Mouse (Mus musculus) embryonic facial prominence, embryonic 13.5 days (tissue): Measurements from ENCODE around the gene Arhgef12. TPM values are rescaled to one million over a fixed set of nuclear protein-coding genes. Genes with fewer than 3 reads are reported as not detected.

ENCODE experiments used
- ATAC-seq: fragments of 200-750 bp; cut with Nextera tagmentation; 2 replicates; pipeline ENCODE4 v1.8.0; 2017; ENCODE audit warnings: low read depth; ENCODE audit not compliant: insufficient number of reproducible peaks, insufficient read depth, low FRiP score, low TSS enrichment
- H3K27ac ChIP-seq: fragments of 300-500 bp; sonication (generic); 2 replicates; pipeline ENCODE4 v1.5.1; 2015; ENCODE audit warnings: moderate library complexity, mild to moderate bottlenecking, inconsistent platforms
- H3K27me3 ChIP-seq: fragments of 300-500 bp; sonication (generic); 2 replicates; pipeline ENCODE4 v1.6.1; 2015; ENCODE audit warnings: mild to moderate bottlenecking, inconsistent platforms
- H3K36me3 ChIP-seq: fragments of 300-500 bp; sonication (generic); 2 replicates; pipeline ENCODE4 v1.6.1; 2015; ENCODE audit warnings: mild to moderate bottlenecking, inconsistent platforms
- H3K4me1 ChIP-seq: fragments of 300-500 bp; sonication (generic); 2 replicates; pipeline ENCODE4 v1.6.1; 2015; ENCODE audit warnings: inconsistent platforms
- H3K4me2 ChIP-seq: fragments of 300-500 bp; sonication (generic); 2 replicates; pipeline ENCODE4 v1.6.1; 2015; ENCODE audit warnings: moderate library complexity, mild to moderate bottlenecking, inconsistent platforms
- H3K4me3 ChIP-seq: fragments of 300-500 bp; sonication (generic); 2 replicates; pipeline ENCODE4 v1.5.1; 2015; ENCODE audit warnings: mild to moderate bottlenecking, inconsistent platforms
- H3K9ac ChIP-seq: fragments of 300-500 bp; sonication (generic); 2 replicates; pipeline ENCODE4 v1.6.1; 2015; ENCODE audit warnings: mild to moderate bottlenecking, inconsistent platforms
- H3K9me3 ChIP-seq: fragments of 300-500 bp; sonication (generic); 2 replicates; pipeline ENCODE4 v1.6.1; 2016; ENCODE audit warnings: inconsistent platforms
- WGBS: fragments of 180-500 bp; shearing (Covaris S2); methylation state at CpG from one replicate; pipeline ENCODE4 v1.1.7; 2015; ENCODE audit warnings: mixed read lengths; 5-methylcytosine and 5-hydroxymethylcytosine counted together
- polyA plus RNA-seq: library from polyadenylated mRNA; unstranded; fragments of >200 nt; fragmentation: Nextera tagmentation; extraction: Ambion mirVana; gene quantifications from 2 replicates; pipeline ENCODE4 v1.2.1, GENCODE M21; 2015

Gene Arhgef12
- polyA plus RNA-seq, 1 experiment from 2014 or later: 16.9 TPM

GRCm38 (mm10) chr9:43071176-43071575, 35.9 kb downstream of the Arhgef12 start:
- WGBS: 22% methylated on average over 4 of the region's 4 CpGs
- ATAC-seq: no peak

DNA sequence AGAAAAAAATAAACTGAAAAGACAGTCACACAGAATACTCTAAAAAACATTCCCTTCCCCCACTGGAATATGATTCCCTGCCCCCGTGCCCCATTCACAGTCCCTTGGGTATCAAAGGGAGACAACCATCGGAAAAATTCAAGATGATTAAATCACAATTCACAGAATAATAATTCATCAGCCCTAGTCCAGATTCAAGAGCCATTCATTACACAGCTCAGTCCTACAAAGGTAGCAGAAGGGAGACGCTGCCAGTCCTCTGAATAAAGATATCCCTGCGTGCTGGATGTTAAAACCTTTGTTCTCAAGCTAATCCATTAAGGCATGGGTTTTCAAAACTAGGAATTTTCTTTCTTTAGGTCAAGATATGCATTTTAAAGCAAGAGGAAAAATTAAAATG, 36.5 kb downstream of the Arhgef12 start:
- Histone ChIP-seq H3K4me2 (no peak overlapping the region), H3K27me3 (no peaks in the 10 kb centered on the region), H3K36me3 (no peaks in the 10 kb centered on the region), H3K9me3 (no peaks in the 10 kb centered on the region), H3K27ac (no peak overlapping the region), H3K4me3 (no peak overlapping the region), H3K9ac (no peak overlapping the region), H3K4me1 (peaks cover 42% of the 10 kb centered on the region)
- 36% methylated on average over 4 of the region's 4 CpGs for WGBS
- no peak for ATAC-seq

More at GRCm38 (mm10) chr9:43071176-43071575, 35.9 kb downstream of the Arhgef12 start:
- Histone ChIP-seq H3K27me3 (no peaks in the 10 kb centered on the region), H3K9me3 (no peaks in the 10 kb centered on the region), H3K4me1 (peaks cover 42% of the 10 kb centered on the region), H3K9ac (no peak overlapping the region), H3K27ac (0 out of 2 replicates have a peak overlapping the region, but pooled peaks have one; percentile 33), H3K36me3 (no peaks in the 10 kb centered on the region), H3K4me2 (no peak overlapping the region), H3K4me3 (no peak overlapping the region)

DNA sequence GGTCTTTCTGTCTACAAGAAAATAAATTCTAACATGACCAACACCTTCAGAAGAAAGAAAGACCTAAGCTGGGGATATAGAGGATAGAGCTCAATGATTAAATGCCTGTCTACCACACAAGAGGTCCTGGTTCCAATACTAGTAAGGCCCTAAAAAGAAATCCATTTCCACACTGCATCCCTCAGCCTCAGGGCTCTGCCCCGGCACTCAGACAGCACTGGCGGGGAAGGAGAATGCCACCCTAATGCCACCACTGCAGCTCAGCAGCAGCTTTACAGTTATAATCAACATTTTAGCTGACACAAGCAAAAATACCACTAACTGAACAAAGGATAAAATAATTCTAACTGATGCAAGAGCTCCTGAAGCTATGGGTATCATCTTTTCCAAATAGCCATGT, 36.9 kb downstream of the Arhgef12 start:
- H3K27ac ChIP-seq: no peak overlapping the region
- 35% methylated on average over 2 of the region's 2 CpGs for WGBS

DNA sequence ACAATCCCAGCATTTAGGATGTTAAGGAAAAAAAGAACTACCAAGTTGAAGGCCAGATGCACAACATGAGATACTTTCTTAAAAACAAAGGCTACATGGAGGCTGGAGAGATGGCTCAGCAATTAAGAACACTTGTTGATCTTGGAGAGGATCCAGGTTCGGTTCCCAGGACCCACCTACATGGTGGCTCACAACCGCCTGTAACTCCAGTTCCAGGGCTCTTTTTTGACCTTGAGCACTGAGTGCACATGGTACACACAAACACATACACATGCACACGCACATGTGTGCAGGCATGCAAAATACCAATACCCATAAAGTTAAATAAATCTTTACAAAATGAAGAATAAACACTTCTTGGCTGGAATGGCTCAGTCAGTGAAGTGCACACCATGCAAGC, 39.1 kb downstream of the Arhgef12 start:
- ATAC-seq: no peak
- 85% methylated on average over 3 of the region's 3 CpGs for WGBS
- H3K9ac ChIP-seq: no peak overlapping the region

More for the DNA sequence above, 36.9 kb downstream of the Arhgef12 start:
- no peak overlapping the region for H3K4me2 ChIP-seq
- ATAC-seq: no peak
- no peaks in the 10 kb centered on the region for H3K27me3 ChIP-seq
- H3K4me3 ChIP-seq: no peak overlapping the region
- H3K9me3 ChIP-seq: no peaks in the 10 kb centered on the region
- no peaks in the 10 kb centered on the region for H3K36me3 ChIP-seq
- H3K9ac ChIP-seq: no peak overlapping the region
- H3K4me1 ChIP-seq: peaks cover 43% of the 10 kb centered on the region

GRCm38 (mm10) chr9:43065231-43065630, 41.8 kb downstream of the Arhgef12 start:
- Histone ChIP-seq H3K4me3 (no peak overlapping the region), H3K4me1 (peaks cover 36% of the 10 kb centered on the region), H3K9me3 (no peaks in the 10 kb centered on the region), H3K27ac (no peak overlapping the region), H3K36me3 (no peaks in the 10 kb centered on the region), H3K27me3 (no peaks in the 10 kb centered on the region), H3K4me2 (no peak overlapping the region), H3K9ac (no peak overlapping the region)
- 78% methylated on average over 4 of the region's 4 CpGs for WGBS
- ATAC-seq: no peak

More for the DNA sequence above, 39.1 kb downstream of the Arhgef12 start:
- H3K4me1 ChIP-seq: peaks cover 42% of the 10 kb centered on the region
- no peak overlapping the region for H3K4me3 ChIP-seq
- H3K27ac ChIP-seq: no peak overlapping the region
- H3K4me2 ChIP-seq: no peak overlapping the region
- H3K36me3 ChIP-seq: no peaks in the 10 kb centered on the region
- H3K27me3 ChIP-seq: no peaks in the 10 kb centered on the region
- H3K9me3 ChIP-seq: no peaks in the 10 kb centered on the region

DNA sequence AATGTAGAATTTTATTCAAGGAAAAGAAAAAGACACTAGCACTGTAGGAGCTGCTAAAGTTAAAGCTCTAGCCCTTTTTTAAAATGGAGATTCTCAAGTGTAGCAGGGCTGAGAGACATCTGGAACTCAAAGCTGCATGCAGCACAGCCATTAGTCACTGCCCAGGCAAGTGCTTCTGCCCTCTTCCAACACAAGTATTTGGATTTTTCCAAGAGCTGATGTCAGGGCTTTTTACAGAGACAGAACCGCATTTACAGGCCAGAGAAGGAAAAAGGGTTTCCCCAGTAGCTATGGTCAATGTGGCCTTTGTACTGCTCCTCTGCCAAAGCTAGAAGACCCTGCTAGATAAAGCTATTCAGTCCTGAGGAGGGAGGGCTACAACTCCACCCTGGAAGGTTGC, 45.5 kb downstream of the Arhgef12 start:
- Histone ChIP-seq H3K9ac (no peak overlapping the region), H3K27me3 (no peaks in the 10 kb centered on the region), H3K27ac (no peak overlapping the region), H3K4me2 (no peak overlapping the region), H3K9me3 (no peaks in the 10 kb centered on the region), H3K36me3 (no peaks in the 10 kb centered on the region), H3K4me3 (no peak overlapping the region), H3K4me1 (peaks cover 22% of the 10 kb centered on the region)
- 36% methylated on average over 1 of the region's 1 CpGs for WGBS
- no peak for ATAC-seq

- Histone ChIP-seq H3K4me1 (0 out of 2 replicates have a peak, but pooled peaks cover 3% of the 10 kb centered on the region), H3K27me3 (no peaks in the 10 kb centered on the region), H3K4me2 (no peak overlapping the region), H3K27ac (no peak overlapping the region), H3K36me3 (peaks cover 4% of the 10 kb centered on the region; the same call in 1 of the 2 replicates), H3K9ac (no peak overlapping the region), H3K9me3 (no peaks in the 10 kb centered on the region), H3K4me3 (no peak overlapping the region)
- no peak for ATAC-seq
- 75% methylated on average over 2 of the region's 2 CpGs for WGBS
Measured at GRCm38 (mm10) chr9:43050391-43050790, 56.6 kb downstream of the Arhgef12 start.

GRCm38 (mm10) chr9:43044481-43044880, 62.6 kb downstream of the Arhgef12 start:
- H3K9ac ChIP-seq: no peak overlapping the region
- no peaks in the 10 kb centered on the region for H3K4me1 ChIP-seq
- H3K36me3 ChIP-seq: peaks cover 16% of the 10 kb centered on the region
- no peak for ATAC-seq
- no peaks in the 10 kb centered on the region for H3K27me3 ChIP-seq
- no peaks in the 10 kb centered on the region for H3K9me3 ChIP-seq
- H3K4me2 ChIP-seq: no peak overlapping the region
- H3K27ac ChIP-seq: no peak overlapping the region
- H3K4me3 ChIP-seq: no peak overlapping the region

DNA sequence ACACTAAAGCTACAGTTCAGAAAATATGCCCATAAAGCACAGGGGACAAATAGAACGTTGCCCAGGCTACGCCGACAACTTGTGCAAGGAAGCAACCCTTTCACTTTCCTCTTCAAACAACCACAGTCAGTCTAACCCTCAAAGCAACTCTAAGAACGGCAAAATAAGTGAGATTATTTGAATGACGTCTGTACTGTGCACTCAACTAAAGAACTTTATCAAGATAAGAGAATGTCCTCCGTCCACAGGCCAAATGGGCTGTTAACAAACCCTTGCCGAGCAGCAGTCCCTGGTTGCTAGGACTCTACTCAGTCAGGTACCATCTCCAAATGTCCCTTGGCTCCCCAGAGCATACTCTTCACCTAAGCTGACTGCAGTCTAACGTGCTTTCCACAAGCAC, 68.6 kb downstream of the Arhgef12 start:
- H3K9me3 ChIP-seq: no peaks in the 10 kb centered on the region
- H3K36me3 ChIP-seq: peaks cover 16% of the 10 kb centered on the region

GRCm38 (mm10) chr9:43035208-43035607, 71.8 kb downstream of the Arhgef12 start:
- Histone ChIP-seq H3K4me1 (no peaks in the 10 kb centered on the region; the same call in 1 of the 2 replicates), H3K4me3 (no peak overlapping the region), H3K9ac (no peak overlapping the region), H3K27ac (no peak overlapping the region), H3K27me3 (no peaks in the 10 kb centered on the region), H3K36me3 (peaks cover 2% of the 10 kb centered on the region; the same call in 1 of the 2 replicates), H3K9me3 (no peaks in the 10 kb centered on the region), H3K4me2 (no peak overlapping the region)
- no peak for ATAC-seq
- WGBS: 43% methylated on average over 4 of the region's 4 CpGs

More for the DNA sequence above, 68.6 kb downstream of the Arhgef12 start:
- no peak overlapping the region for H3K9ac ChIP-seq
- no peaks in the 10 kb centered on the region for H3K27me3 ChIP-seq
- 87% methylated on average over 8 of the region's 8 CpGs for WGBS
- no peaks in the 10 kb centered on the region; the same call in 1 of the 2 replicates for H3K4me1 ChIP-seq
- H3K4me3 ChIP-seq: no peak overlapping the region
- no peak for ATAC-seq
- no peak overlapping the region for H3K4me2 ChIP-seq
- no peak overlapping the region for H3K27ac ChIP-seq

- no peaks in the 10 kb centered on the region for H3K36me3 ChIP-seq
- no peaks in the 10 kb centered on the region; the same call in 1 of the 2 replicates for H3K4me1 ChIP-seq
- H3K4me2 ChIP-seq: no peak overlapping the region
- no peak overlapping the region for H3K4me3 ChIP-seq
- H3K9me3 ChIP-seq: no peaks in the 10 kb centered on the region
- no peak for ATAC-seq
- H3K27me3 ChIP-seq: no peaks in the 10 kb centered on the region
- no peak overlapping the region for H3K9ac ChIP-seq
- no peak overlapping the region for H3K27ac ChIP-seq
Measured at GRCm38 (mm10) chr9:43034273-43034672, 72.8 kb downstream of the Arhgef12 start.

DNA sequence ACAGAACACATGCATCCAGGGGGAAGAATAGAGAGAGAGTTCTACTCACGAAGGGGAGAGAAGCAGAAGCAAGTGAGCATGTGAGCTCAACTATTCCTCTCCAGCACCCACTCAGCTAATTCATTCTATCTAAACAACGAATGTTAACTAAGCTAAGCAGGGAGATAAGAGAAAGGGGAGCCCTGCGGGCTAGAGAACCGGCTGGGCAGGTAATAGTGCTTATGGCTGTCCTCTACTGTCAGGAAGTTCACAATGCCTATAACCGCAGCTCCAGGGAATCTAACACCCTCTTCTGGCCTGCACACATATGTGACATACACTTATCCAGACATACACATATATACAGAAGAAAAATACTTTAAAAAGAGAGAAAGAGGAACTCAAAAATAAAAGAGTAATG, 79.3 kb downstream of the Arhgef12 start:
- no peak overlapping the region for H3K27ac ChIP-seq
- no peak for ATAC-seq
- H3K36me3 ChIP-seq: peaks cover 15% of the 10 kb centered on the region; the same call in 1 of the 2 replicates
- no peak overlapping the region for H3K4me2 ChIP-seq
- H3K9ac ChIP-seq: no peak overlapping the region
- H3K27me3 ChIP-seq: no peaks in the 10 kb centered on the region
- H3K4me1 ChIP-seq: no peaks in the 10 kb centered on the region
- 81% methylated on average over 5 of the region's 5 CpGs for WGBS
- no peak overlapping the region for H3K4me3 ChIP-seq
- no peaks in the 10 kb centered on the region for H3K9me3 ChIP-seq
